Mouse (Mus musculus) natural killer cell, adult 2 months (primary cell): Measurements from ENCODE around the gene Nono.
A peak's percentile ranks its signal among the peaks of the same experiment; 100 is the strongest.

Experiments used
- DNase-seq, 2 experiments: peaks; one replicate each; pipeline ENCODE4 v3.0.0; 2022; ENCODE audit warnings: low spot score in 2 of 2

Nono gene

DNA sequence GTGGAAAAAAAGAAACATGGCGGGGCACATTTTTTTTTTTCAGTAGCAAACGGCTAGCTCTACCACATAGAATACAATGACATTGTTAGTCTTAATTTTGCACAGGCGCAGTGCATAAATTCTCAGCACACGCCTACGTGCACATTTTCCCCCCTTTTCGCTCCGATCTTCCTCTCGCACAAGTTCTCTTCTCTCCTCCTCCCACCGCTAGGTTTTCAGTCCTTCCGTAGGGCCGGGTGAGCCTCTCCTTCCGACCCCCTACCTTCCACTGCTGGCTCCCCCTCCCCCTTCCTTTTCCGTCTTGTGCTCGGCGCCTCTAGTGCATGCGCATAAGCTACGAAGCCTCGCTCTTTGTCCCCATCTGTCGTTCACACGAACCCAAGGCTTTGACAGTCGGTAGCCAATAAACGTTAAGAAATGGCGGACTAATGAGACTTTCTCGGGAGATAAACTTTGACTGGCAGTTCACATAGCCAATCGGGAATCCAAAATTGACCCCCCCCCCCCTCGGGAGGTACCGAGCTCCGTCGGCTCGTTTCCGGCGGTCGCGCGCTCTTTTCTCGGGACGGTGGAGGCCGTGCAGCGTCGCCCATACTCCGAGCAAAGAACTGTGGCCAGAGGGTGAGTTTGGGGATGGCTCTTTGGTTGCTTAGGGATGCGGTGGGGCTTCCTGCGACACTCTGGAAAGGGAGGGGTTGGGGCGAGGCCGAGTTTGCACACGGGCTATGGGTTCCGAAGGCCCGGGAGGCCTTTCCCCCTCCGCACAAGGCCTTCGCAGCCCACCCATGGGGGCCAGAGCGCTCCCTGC lies at the start of gene Nono:
TSS of gene Nono (plus strand) at position 177 of the 808 bp plus-strand sequence.
- DNase-seq, result peak; percentile 81 to 87

DNA sequence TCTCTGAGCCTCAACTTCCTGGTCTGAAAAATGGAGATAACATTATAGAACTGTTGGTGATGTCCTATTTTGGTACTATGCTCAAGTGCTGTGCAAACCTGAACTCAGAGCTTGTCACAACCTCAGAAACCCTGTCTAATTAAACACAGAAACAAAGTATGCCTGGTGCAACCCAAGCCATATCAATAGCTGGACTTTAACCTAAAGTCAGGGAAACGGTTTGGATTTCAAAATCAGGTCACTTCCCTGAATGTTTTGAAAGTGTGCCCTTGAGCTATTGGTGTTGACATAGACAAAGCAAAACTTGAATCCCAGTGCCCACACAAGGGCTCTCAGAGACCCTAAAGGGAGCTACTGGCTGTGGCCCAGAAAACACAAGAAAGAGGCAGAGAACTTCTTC lies 49.4 kb upstream of the Nono start:
- DNase-seq, result no peak

DNA sequence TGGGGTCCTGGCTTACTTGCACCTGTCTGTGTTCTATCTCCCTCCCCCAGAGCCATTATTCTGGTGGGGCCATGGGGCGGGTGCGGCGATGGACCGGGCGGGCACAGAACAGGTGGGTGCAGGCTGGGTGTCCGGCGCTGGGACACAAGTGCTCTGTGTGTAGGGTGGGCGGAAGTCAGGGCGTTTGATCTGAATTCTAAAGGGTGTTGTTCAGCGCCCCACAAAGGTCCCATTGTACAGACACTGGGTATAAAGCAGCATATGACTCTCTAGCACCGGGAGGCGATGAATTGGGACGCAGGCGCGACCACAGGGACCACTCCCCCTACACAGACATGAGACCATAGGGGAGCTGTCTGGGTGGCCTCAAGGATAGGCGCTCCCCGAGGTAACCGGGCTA lies 45.7 kb upstream of the Nono start:
- no peak for DNase-seq

GRCm38 (mm10) chrX:101384439-101385137 lies 44.5 kb upstream of the Nono start:
- no peak for DNase-seq

DNA sequence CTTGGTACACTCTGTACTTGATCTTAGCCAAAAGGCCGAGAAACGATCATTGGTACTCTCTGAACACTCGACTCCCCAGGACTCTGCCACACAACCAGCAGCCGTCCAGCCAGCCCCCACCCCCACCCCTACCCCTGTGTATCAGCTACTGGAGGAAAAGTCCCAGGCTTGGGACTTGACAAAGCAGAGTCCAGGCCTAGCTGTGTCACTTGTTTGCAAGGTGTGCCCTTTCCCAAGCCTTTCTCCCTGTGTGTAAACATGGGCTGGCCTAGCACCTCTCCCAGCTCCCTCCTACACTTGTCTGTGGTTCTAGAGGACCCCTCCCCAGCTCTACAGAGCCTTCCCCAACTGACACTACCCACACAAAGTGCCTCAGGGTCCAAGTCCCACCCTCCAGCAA lies 42.9 kb upstream of the Nono start:
- no peak for DNase-seq

- DNase-seq, result no peak
These were observed 40.1 kb upstream of the Nono start for GRCm38 (mm10) chrX:101388866-101389537.

DNA sequence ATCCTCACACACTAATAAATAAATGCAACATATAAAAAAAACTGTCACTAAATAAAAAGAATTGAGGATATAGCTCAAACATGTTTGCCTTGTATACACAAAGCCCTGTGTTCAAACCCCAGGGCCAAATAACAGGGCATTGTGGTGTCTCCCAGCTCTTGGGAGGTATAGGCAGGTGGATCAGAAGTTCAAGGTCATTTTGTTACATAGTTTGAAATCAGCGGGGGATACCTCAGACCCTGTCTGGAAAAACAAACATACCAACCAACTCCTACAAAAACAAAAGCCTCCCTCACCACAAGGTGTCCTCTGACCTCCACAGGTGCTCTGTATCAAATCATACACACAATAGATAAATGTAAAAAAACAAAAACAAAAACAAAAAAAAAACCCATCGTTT lies 34.8 kb upstream of the Nono start:
- DNase-seq, result no peak

DNA sequence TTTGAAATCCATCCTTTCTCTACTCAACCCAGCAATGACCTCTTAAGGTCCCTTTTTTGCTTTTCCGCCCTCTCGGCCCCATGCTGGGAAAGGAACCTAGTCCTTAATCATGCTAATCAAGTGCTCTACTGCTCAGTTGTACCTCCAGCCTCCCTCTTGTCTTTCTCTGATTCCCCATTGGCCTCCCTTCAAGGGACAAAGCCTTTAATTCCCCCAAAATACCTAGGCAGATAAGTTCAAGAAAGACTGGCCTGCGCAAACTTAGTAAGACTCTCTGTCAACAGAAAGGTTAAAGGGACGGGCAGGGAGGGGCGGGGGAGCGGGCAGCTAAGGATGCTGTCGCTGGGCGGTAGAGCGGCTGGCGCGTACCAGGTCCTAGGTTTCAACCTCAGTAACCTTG lies 32.7 kb upstream of the Nono start:
- DNase-seq, result no peak

- DNase-seq, result peak in 1 of 2 experiments; percentile 37
These were observed 10.0 kb upstream of the Nono start for GRCm38 (mm10) chrX:101418946-101419724.

- DNase-seq, result peak; percentile 63 to 79
These were observed 9.1 kb upstream of the Nono start for GRCm38 (mm10) chrX:101419725-101420699.

DNA sequence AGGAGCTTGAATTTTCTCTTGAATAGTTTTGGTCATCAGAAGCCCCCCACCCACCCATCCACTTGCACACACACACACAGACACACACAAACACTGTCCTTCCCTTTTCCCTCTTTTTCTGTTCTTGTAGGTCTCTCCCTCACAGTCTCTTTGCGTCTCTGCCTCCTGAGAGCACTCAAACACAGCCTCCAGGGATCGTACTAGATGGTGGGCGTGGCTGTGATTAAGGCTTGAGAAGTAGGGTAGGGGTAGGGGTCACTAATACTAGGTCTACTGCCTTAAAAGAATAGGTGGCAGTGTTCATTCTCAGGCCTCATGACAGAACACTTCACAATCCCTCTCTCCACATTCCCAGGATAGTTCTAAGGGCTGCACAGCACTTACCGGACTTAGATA lies 8.4 kb upstream of the Nono start, which contains the start of gene Zmym3:
TSS of gene Zmym3 (minus strand) at position 150 of the 396 bp plus-strand sequence.
- no peak for DNase-seq

GRCm38 (mm10) chrX:101423462-101423861 lies 5.7 kb upstream of the Nono start:
- DNase-seq, result no peak

GRCm38 (mm10) chrX:101427774-101428173 lies 1.3 kb upstream of the Nono start:
- peak; percentile 34 to 36 for DNase-seq

- no peak for DNase-seq
These were observed 355 bp upstream of the Nono start for GRCm38 (mm10) chrX:101428785-101429141.

DNA sequence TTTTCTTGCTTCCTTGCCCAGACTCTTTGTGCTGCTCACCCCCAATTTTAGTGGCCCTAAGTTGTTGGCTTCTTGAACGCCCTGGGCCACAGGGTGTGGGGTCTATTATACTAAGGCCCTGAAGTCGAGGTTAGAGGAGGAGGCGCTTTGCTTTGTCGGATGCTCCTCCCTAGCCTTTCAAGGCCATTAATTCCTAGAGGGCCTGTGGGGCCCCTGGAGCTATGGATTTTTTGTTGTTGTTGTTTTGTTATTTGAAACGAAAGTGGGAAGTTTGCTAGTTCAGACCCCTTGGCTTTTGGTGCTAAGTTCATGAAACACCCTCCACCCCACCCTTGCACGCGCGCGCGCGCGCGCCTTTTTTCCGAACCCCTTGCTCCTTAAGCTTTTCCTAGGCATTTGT lies 858 bp downstream of the Nono start:
- DNase-seq, result no peak

GRCm38 (mm10) chrX:101448886-101449475 lies 19.9 kb downstream of the Nono start, which contains the start of gene Itgb1bp2:
Gene Itgb1bp2, plus strand, starts transcription at chrX:101449088.
- DNase-seq, result no peak

DNA sequence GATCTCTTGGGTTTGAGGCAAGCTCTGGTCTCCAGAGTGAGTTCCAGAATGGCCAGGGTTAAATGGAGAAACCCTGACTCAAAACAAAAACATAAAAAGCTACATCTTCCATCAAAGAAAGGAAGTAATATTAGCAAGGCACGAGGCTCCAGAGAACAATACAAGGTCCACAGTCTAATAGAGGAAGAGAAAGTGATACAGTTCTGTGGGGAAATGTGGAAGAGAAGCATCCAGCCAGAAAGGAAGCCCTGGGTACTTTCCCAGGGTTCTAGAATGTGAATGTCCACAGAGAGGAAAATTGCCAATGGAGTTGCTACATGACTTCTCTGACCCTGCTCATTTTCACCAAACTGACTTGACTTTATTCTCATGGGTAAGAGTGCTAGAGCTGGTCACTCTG lies 22.0 kb downstream of the Nono start:
- DNase-seq, result no peak

- no peak for DNase-seq
These were observed 22.5 kb downstream of the Nono start for GRCm38 (mm10) chrX:101451591-101451990.

DNA sequence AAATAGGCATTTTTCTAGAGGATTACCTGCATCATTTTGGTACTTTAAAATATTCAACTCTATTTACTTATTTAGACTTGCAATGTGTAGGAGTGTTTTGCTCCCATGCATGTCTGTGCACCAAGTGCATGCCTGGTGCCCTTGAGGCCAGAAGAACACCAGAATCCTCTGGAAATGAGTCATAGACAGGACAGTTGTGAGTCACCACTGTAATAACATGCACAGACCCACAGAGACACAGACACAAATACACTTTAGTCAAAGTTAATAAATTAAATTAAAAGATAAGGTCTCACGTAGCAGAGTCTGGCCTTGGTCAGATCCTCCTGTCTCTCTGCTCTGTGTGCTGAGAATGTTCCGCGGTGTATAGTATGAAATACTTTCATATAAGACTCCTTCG lies 43.1 kb downstream of the Nono start:
- no peak for DNase-seq
